Mouse (Mus musculus) frontal cortex, adult (tissue): Measurements from ENCODE around the gene Ubr2.
A peak's percentile ranks its signal among the peaks of the same experiment; 100 is the strongest.

Source experiments
- ATAC-seq: cut with Nextera tagmentation; 2 replicates; pipeline ENCODE4 v1.9.2; 2017; ENCODE audit warnings: mild to moderate bottlenecking, moderate library complexity, mixed read lengths; ENCODE audit not compliant: low TSS enrichment

Ubr2 gene

GRCm38 (mm10) chr17:47003305-47003704, 7.1 kb downstream of the Ubr2 start:
- no peak for ATAC-seq

GRCm38 (mm10) chr17:47002401-47002800, 8.0 kb downstream of the Ubr2 start:
- ATAC-seq, result no peak

- ATAC-seq, result no peak
These were observed 11.5 kb downstream of the Ubr2 start for GRCm38 (mm10) chr17:46998840-46999239.

DNA sequence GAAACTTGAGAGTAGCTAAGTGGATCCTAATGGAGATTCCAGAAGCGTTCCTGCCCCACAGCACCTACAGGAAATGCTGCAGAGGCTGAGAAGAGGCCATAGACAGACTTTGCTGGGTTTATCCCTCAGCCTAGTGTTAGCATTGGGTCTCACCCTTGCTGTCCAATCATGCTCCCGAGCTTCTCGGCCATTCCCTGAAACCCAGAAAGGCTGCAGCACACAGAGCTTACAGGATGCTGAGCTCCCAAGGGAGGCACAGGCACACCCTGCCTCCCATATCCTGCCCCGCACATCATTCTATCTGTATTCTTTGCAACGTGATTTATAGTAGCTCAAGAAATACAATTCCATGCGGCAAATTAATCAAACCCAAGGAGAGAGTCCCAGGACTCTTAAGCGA, 13.9 kb downstream of the Ubr2 start:
- ATAC-seq, result no peak

DNA sequence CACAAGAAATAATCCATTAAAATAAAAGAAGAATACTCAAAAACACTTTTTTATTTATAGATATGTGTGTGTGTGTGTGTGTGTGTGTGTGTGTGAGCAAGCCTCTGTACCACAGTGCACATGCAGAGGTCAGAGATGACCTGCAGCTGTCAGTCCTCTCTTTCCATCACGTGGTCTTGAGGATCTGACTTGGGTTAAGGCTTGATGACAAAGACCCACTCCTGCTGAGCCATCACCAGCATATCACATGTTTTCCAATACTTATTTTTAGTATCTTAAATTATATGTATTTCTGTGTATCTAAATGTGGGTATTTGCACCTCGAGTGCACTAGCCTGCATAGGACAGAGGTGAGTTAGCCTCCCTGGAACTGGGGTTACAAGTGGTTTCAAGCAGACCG, 14.7 kb downstream of the Ubr2 start:
- no peak for ATAC-seq

- no peak for ATAC-seq
These were observed 15.5 kb downstream of the Ubr2 start for GRCm38 (mm10) chr17:46994641-46995398.

- no peak for ATAC-seq
These were observed 16.7 kb downstream of the Ubr2 start for GRCm38 (mm10) chr17:46993625-46994024.

GRCm38 (mm10) chr17:46987631-46988030, 22.7 kb downstream of the Ubr2 start:
- no peak for ATAC-seq

DNA sequence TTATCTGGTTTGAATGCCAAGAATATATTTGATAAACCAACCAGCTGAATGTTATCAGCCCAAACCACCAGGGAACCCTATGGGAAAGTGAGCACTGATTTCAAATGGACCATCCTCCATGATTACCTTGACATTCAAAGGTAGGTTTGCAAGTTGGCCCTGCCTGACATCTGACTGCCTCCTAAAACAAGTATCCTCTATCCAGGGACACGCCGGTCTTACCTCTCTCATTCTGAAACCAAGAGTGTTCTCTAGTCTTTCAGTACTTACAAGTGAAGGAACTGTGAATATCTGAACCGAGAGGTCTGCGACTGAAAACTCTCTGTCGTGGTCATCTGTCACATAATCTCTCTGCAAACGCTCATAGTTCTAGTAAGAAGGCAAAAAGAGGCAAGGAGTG, 30.3 kb downstream of the Ubr2 start:
- no peak for ATAC-seq

- ATAC-seq, result no peak
These were observed 35.2 kb downstream of the Ubr2 start for GRCm38 (mm10) chr17:46975183-46975582.

DNA sequence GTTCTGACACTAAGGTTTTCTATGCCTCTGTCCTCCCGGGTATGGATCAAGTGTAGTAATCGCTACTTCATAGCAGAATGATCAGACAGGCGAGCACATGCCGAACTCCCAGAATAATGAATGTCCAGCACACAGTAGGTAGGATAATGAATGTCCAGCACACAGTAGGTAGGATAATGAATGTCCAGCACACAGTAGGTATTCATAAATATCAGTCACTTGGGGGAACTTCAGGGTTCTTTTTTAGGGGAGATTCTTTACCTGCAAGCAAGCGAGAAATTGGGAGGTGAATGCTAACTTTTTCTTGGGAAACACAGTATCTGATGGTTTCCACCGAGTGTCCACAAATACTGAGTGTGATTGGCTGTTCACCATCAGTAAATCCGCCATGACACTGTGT, 37.8 kb downstream of the Ubr2 start:
- ATAC-seq, result no peak

- no peak for ATAC-seq
These were observed 43.5 kb downstream of the Ubr2 start for GRCm38 (mm10) chr17:46966892-46967291.

DNA sequence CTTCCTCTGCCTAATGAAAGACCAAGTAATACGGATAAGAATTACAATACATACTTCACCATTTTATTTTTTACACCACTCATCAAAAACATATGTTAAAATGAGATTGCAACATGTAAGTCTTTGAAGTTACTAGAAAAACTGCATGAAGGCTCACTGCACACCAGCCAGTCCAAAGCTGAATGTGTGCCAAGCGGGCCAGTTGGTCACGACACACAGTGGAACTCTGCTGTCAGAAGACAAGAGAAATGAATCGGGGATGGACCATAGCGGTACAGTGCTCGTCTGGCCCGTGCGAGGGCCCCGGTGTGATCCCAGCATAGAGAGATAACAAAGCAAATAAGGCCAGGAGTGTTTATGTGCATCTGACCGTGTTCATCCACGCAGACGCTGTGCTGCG, 47.2 kb downstream of the Ubr2 start:
- ATAC-seq, result no peak; the same call in 1 of the 2 replicates

GRCm38 (mm10) chr17:46962153-46962552, 48.2 kb downstream of the Ubr2 start:
- ATAC-seq, result no peak

DNA sequence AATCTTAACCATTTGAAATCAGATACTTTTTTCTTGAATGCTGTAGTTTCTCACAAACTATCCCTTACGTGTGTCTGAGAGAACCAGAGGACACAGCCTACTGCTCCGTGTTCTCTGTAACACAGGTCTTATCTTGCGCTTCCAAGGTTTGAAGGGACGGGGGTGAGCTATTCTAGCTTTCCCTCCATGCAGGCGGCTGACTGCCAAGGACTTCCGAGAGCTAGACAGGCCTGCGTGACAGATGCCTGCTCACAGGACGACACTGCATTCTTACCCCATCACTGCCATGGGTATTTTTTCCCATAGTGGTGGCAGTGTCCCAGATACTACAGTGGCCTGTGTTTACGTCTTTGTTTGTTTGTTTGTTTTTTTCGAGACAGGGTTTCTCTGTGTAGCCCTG, 50.1 kb downstream of the Ubr2 start:
- 0 out of 2 replicates have a peak, but pooled peaks have one; percentile 10 for ATAC-seq

DNA sequence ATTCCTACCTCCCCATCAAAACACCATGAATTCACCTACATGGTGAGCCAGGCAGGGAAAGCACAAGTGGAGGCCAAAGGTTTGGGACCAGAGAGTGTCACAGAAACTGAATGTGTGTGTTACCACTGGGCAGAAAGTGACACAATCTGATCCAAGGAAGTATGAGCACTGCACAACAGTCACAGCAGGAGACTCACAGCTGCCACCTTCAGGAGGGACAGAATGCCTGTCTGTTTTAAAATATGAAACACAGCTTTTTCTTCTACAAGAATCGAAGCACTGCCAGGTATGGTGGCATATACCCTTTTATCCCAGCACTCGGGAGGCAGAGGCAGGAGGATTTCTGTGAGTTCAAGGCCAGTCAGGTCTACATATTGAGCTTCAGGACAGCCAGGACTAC, 52.3 kb downstream of the Ubr2 start:
- no peak for ATAC-seq

DNA sequence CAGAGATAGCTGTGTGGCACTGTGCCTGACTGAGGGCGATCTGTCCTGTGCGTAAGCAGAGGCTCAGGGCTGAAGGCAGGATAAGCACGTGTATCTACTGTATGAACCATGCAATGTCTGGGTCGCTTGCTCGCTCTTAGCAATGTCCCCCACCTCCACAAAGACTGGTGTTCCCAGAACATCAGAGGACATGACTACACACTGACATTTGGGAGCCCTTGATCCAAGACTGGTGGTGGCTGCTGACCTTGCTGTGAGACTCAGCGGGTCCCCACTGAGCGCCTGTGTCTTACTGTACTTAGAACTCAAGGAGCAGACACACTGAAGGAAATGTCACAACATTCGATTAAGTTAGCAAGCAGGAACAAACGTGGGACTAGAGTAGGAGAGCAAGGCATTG, 64.1 kb downstream of the Ubr2 start:
- peak; percentile 69; the same call in 1 of the 2 replicates for ATAC-seq

DNA sequence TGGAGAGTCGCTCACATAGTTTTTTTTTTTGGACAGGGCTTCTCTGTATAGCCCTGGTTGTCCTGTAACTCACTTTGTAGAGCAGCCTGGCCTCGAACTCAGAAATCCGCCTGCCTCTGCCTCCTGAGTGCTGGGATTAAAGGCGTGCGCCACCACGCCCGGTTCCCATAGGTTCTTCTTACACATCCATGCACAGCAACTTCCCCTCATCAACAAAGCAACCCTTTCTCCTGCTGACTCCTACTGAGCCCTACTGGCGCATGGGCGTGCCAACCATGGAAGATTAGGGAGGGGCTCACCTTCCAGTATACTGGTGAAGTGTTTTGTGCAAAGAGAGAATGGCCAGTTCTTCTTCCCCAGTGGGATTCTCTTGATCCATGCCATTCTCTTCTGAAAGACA, 67.9 kb downstream of the Ubr2 start:
- ATAC-seq, result no peak

DNA sequence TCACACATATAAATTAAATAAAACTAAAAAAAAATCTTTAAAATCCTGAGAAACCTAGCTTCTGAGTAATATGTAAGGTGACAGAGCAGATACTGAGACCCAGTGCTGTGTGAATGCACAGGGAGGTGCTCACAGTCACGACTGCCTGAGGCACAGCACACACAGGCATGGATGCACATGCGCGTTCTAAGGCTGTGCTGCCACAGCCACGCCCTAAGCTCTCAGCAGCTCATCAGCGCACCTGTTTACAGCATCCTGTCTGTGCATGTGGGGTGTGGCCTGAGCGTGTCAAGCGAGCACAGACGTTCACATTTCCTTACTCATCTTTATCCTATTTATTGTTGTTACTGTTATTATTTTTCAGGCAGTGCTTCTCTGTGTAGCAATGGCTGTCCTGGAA, 69.9 kb downstream of the Ubr2 start:
- ATAC-seq, result no peak

GRCm38 (mm10) chr17:46933557-46934348, 76.6 kb downstream of the Ubr2 start:
- ATAC-seq, result peak; percentile 53

- peak; percentile 66 for ATAC-seq
These were observed 77.4 kb downstream of the Ubr2 start for GRCm38 (mm10) chr17:46932961-46933360.

DNA sequence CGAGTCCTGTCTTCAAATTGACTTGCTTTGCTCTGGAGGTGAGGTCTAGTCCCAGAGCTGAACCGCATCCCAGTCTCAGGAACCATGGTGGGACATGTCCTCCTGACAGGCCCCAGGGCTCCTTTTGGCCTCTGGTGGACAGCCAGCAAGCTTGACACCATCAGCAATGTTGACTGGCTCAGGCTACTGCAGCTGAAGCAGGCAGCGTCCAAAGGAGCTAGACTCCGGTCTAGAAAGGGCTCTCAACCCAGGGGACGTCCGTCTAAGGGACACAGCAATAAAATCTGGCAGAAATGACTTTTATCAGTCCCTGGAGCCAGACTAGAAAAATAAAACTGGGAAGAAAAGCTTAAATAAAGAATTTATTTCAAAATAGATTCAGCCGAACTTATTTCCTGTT, 80.5 kb downstream of the Ubr2 start:
- no peak for ATAC-seq

DNA sequence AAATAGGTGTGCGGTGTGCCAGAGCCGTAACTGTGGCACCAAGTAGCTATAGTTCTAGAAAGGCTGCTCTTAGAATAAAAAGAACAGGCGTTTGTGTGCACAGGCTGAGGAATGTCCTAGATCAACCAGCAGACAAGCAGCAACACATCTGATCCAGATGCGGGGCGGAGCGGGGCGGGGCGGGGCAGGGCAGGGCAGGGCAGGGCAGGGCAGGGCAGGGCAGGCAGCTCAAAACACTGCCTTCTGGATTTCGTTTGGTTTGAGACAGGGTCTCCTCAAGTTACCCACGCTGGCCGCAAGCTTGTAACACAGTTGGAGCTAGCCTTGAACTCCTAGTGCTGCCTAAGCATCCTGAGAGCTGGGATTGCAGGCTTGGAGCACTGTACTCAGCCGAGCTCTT, 81.1 kb downstream of the Ubr2 start:
- no peak for ATAC-seq
